Mouse (Mus musculus) heart, embryonic 14.5 days (tissue): ENCODE results near the gene Supt6. TPM values are rescaled to one million over a fixed set of nuclear protein-coding genes. Genes with fewer than 3 reads are reported as not detected.

Experiments
- ATAC-seq: fragments of 200-750 bp; cut with Nextera tagmentation; 2 replicates; pipeline ENCODE4 v1.8.0; 2017; ENCODE audit warnings: low read depth, moderate TSS enrichment; ENCODE audit not compliant: insufficient number of reproducible peaks, insufficient read depth, low FRiP score
- H3K27ac ChIP-seq, 2 experiments: fragments of 200-500 bp in 1 of 2; fragments of 300-500 bp in 1 of 2; sonication (generic) in 1 of 2; replicated peaks in 1 of 2; 2 replicates each; pipeline ENCODE4 v1.5.1; 2012 to 2014; ENCODE audit warnings: low read depth in 2 of 2, low read length in 2 of 2, control low read depth in 1 of 2, mild to moderate bottlenecking in 1 of 2, mixed read lengths in 1 of 2; ENCODE audit not compliant: control insufficient read depth in 1 of 2, insufficient read depth in 1 of 2
- H3K27me3 ChIP-seq: fragments of 300-500 bp; sonication (generic); 2 replicates; pipeline ENCODE4 v1.6.1; 2014; ENCODE audit warnings: mild to moderate bottlenecking, low read length, control low read depth; ENCODE audit not compliant: control insufficient read depth, insufficient read depth
- H3K36me3 ChIP-seq: fragments of 300-500 bp; sonication (generic); 2 replicates; pipeline ENCODE4 v1.6.1; 2014; ENCODE audit warnings: mild to moderate bottlenecking, control low read depth, low read length, mixed read lengths; ENCODE audit not compliant: control insufficient read depth, insufficient read depth
- H3K4me1 ChIP-seq, 2 experiments: fragments of 200-500 bp in 1 of 2; fragments of 300-500 bp in 1 of 2; sonication (generic) in 1 of 2; 2 replicates each; pipeline ENCODE4 v1.6.1; 2012 to 2014; ENCODE audit warnings: low read length in 2 of 2, control low read depth in 1 of 2, mixed read lengths in 1 of 2; ENCODE audit not compliant: control insufficient read depth in 2 of 2, insufficient read depth in 2 of 2
- H3K4me2 ChIP-seq: fragments of 300-500 bp; sonication (generic); 2 replicates; pipeline ENCODE4 v1.6.1; 2014; ENCODE audit warnings: mild to moderate bottlenecking, low read length
- H3K4me3 ChIP-seq, 2 experiments: fragments of 200-500 bp in 1 of 2; fragments of 300-500 bp in 1 of 2; sonication (generic) in 1 of 2; 2 replicates each; pipeline ENCODE4 v1.5.1; 2012 to 2014; ENCODE audit warnings: low read length in 2 of 2, mild to moderate bottlenecking in 2 of 2, control low read depth in 1 of 2, low read depth in 1 of 2, moderate library complexity in 1 of 2; ENCODE audit not compliant: control insufficient read depth in 1 of 2, insufficient read depth in 1 of 2
- H3K9ac ChIP-seq: fragments of 300-500 bp; sonication (generic); 2 replicates; pipeline ENCODE4 v1.6.1; 2014; ENCODE audit warnings: mild to moderate bottlenecking, low read length
- H3K9me3 ChIP-seq: fragments of 300-500 bp; sonication (generic); 2 replicates; pipeline ENCODE4 v1.6.1; 2016; ENCODE audit warnings: low read length, control low read depth; ENCODE audit not compliant: control insufficient read depth
- WGBS: fragments of 180-500 bp; shearing (Covaris S2); extraction: QIAGEN DNeasy Blood & Tissue Kit; methylation state at CpG from one replicate; pipeline ENCODE4 v1.1.7; 2014; 5-methylcytosine and 5-hydroxymethylcytosine counted together
- polyA plus RNA-seq: library from polyadenylated mRNA; unstranded; fragments of >200 nt; fragmentation: Nextera tagmentation; extraction: Ambion mirVana; gene quantifications from 2 replicates; pipeline ENCODE4 v1.2.1, GENCODE M21; 2014

The Supt6 gene
- polyA plus RNA-seq, 1 experiment from 2014 or later = 13.8 TPM

- H3K4me1 ChIP-seq = peaks cover 13 to 30% of the 10 kb centered on the region in 2 experiments; a peak in 3 of 4 replicates
- no peaks in the 10 kb centered on the region for H3K27me3 ChIP-seq
- peak overlapping the region; percentile 97 for H3K9ac ChIP-seq
- ATAC-seq = no peak
- H3K4me3 ChIP-seq = peak overlapping the region; percentile 83 to 96
- peaks cover 45% of the 10 kb centered on the region for H3K36me3 ChIP-seq
- H3K4me2 ChIP-seq = peak overlapping the region; percentile 93
- no peaks in the 10 kb centered on the region for H3K9me3 ChIP-seq
- 67% methylated on average over 2 of the region's 2 CpGs for WGBS
- H3K27ac ChIP-seq = peak overlapping the region; percentile 94 to 96; a peak in 3 of 4 replicates
These were observed 82.7 kb downstream of the Supt6 start for GRCm38 (mm10) chr11:78163045-78163444.

GRCm38 (mm10) chr11:78162504-78162903, 83.3 kb downstream of the Supt6 start:
- ATAC-seq = no peak
- H3K4me2 ChIP-seq = peak overlapping the region; percentile 93
- H3K27me3 ChIP-seq = no peaks in the 10 kb centered on the region
- peaks cover 50% of the 10 kb centered on the region for H3K36me3 ChIP-seq
- no peaks in the 10 kb centered on the region for H3K9me3 ChIP-seq
- H3K4me1 ChIP-seq = peaks cover 13 to 30% of the 10 kb centered on the region in 2 experiments; a peak in 3 of 4 replicates
- 75% methylated on average over 6 of the region's 6 CpGs for WGBS
- H3K27ac ChIP-seq = no peak overlapping the region; a peak in 1 of 4 replicates
- peak overlapping the region; percentile 97; the same call in 1 of the 2 replicates for H3K9ac ChIP-seq
- no peak overlapping the region for H3K4me3 ChIP-seq

- 62% methylated on average over 4 of the region's 4 CpGs for WGBS
- H3K4me1 ChIP-seq = peaks cover 13 to 30% of the 10 kb centered on the region in 2 experiments; a peak in 3 of 4 replicates
- no peaks in the 10 kb centered on the region for H3K9me3 ChIP-seq
- H3K9ac ChIP-seq = peak overlapping the region; percentile 97; the same call in 1 of the 2 replicates
- H3K27me3 ChIP-seq = no peaks in the 10 kb centered on the region
- ATAC-seq = no peak
- no peak overlapping the region for H3K27ac ChIP-seq
- H3K36me3 ChIP-seq = peaks cover 56% of the 10 kb centered on the region
- H3K4me3 ChIP-seq = no peak overlapping the region
- H3K4me2 ChIP-seq = peak overlapping the region; percentile 93; the same call in 1 of the 2 replicates
These were observed 83.8 kb downstream of the Supt6 start for GRCm38 (mm10) chr11:78161968-78162367.

- Histone ChIP-seq H3K27ac (no peak overlapping the region), H3K9ac (no peak overlapping the region), H3K4me2 (no peak overlapping the region), H3K4me1 (peaks cover 11 to 27% of the 10 kb centered on the region in 2 experiments; a peak in 3 of 4 replicates), H3K9me3 (no peaks in the 10 kb centered on the region), H3K4me3 (no peak overlapping the region), H3K36me3 (peaks cover 64% of the 10 kb centered on the region), H3K27me3 (no peaks in the 10 kb centered on the region)
- WGBS = 84% methylated on average over 14 of the region's 14 CpGs
- no peak for ATAC-seq
These were observed 84.6 kb downstream of the Supt6 start for GRCm38 (mm10) chr11:78161169-78161568.

- peaks cover 7 to 23% of the 10 kb centered on the region in 2 experiments; a peak in 3 of 4 replicates for H3K4me1 ChIP-seq
- H3K4me2 ChIP-seq = no peak overlapping the region
- no peak overlapping the region for H3K9ac ChIP-seq
- H3K4me3 ChIP-seq = no peak overlapping the region
- H3K36me3 ChIP-seq = peaks cover 68% of the 10 kb centered on the region
- H3K9me3 ChIP-seq = no peaks in the 10 kb centered on the region
- ATAC-seq = no peak
- no peaks in the 10 kb centered on the region for H3K27me3 ChIP-seq
- H3K27ac ChIP-seq = no peak overlapping the region
- WGBS = 84% methylated on average over 3 of the region's 3 CpGs
These were observed 85.1 kb downstream of the Supt6 start for GRCm38 (mm10) chr11:78160675-78161074.

- H3K9ac ChIP-seq = no peak overlapping the region
- no peak overlapping the region for H3K4me3 ChIP-seq
- ATAC-seq = no peak
- H3K9me3 ChIP-seq = no peaks in the 10 kb centered on the region
- no peak overlapping the region for H3K27ac ChIP-seq
- peaks cover 7 to 23% of the 10 kb centered on the region in 2 experiments; a peak in 3 of 4 replicates for H3K4me1 ChIP-seq
- H3K36me3 ChIP-seq = peaks cover 74% of the 10 kb centered on the region
- H3K4me2 ChIP-seq = no peak overlapping the region
- 87% methylated on average over 18 of the region's 18 CpGs for WGBS
- no peaks in the 10 kb centered on the region for H3K27me3 ChIP-seq
These were observed 85.6 kb downstream of the Supt6 start for GRCm38 (mm10) chr11:78160171-78160570.

- 84% methylated on average over 7 of the region's 7 CpGs for WGBS
- H3K9me3 ChIP-seq = no peaks in the 10 kb centered on the region
- no peak overlapping the region for H3K4me3 ChIP-seq
- peaks cover 7 to 23% of the 10 kb centered on the region in 2 experiments; a peak in 3 of 4 replicates for H3K4me1 ChIP-seq
- no peak overlapping the region for H3K27ac ChIP-seq
- H3K27me3 ChIP-seq = no peaks in the 10 kb centered on the region
- H3K4me2 ChIP-seq = no peak overlapping the region
- H3K36me3 ChIP-seq = peaks cover 80% of the 10 kb centered on the region
- ATAC-seq = no peak
- H3K9ac ChIP-seq = no peak overlapping the region
These were observed 86.2 kb downstream of the Supt6 start for GRCm38 (mm10) chr11:78159557-78159956.

- H3K27ac ChIP-seq = no peak overlapping the region
- H3K4me3 ChIP-seq = no peak overlapping the region
- no peak for ATAC-seq
- H3K4me2 ChIP-seq = no peak overlapping the region
- no peaks in the 10 kb centered on the region for H3K27me3 ChIP-seq
- H3K4me1 ChIP-seq = peaks cover 7 to 22% of the 10 kb centered on the region in 2 experiments; a peak in 3 of 4 replicates
- no peaks in the 10 kb centered on the region for H3K9me3 ChIP-seq
- WGBS = 10% methylated on average over 2 of the region's 2 CpGs
- H3K36me3 ChIP-seq = peaks cover 84% of the 10 kb centered on the region
- no peak overlapping the region for H3K9ac ChIP-seq
These were observed 86.7 kb downstream of the Supt6 start for GRCm38 (mm10) chr11:78159096-78159495.
